Mouse (Mus musculus): ENCODE measurements at regions not wholly inside any gene's neighbourhood (a gene's known extent, or its start where the extent isn't known, plus 50 kb on each side); places are given as distances from the start of the nearest gene placed in this dataset.

GRCm38 (mm10) chr9:61089066-61089686 lies 283.0 kb upstream of the Tle3 start:
- DNase-seq: no peak
- no peak for ATAC-seq
- H3K4me3 ChIP-seq (ENCODE audit: low read depth, low read length): no peak overlapping the region

GRCm38 (mm10) chr9:61091036-61091435 lies 281.1 kb upstream of the Tle3 start:
- Histone ChIP-seq H3K27me3 (ENCODE audit: insufficient read depth, low read length) (no peaks in the 10 kb centered on the region), H3K27ac (ENCODE audit: low read depth, low read length) (no peak overlapping the region), H3K9me3 (ENCODE audit: low read length) (no peaks in the 10 kb centered on the region), H3K9ac (no peak overlapping the region), H3K4me2 (ENCODE audit: low read depth) (no peak overlapping the region), H3K36me3 (ENCODE audit: insufficient read depth) (no peaks in the 10 kb centered on the region), H3K4me1 (ENCODE audit: insufficient read depth) (peaks cover 12% of the 10 kb centered on the region; the same call in 1 of the 2 replicates), H3K4me3 (ENCODE audit: low read depth, low read length) (no peak overlapping the region)
- 98% methylated on average over 2 of the region's 2 CpGs for WGBS
- DNase-seq: no peak
- ATAC-seq: no peak
- no peak for TF ChIP-seq CTCF (IDR thresholded peaks at IDR 0.05; ENCODE audit: low read depth)

More at GRCm38 (mm10) chr9:61089066-61089686, 283.0 kb upstream of the Tle3 start:
- H3K36me3 ChIP-seq (ENCODE audit: insufficient read depth): no peaks in the 10 kb centered on the region
- H3K4me2 ChIP-seq (ENCODE audit: low read depth): no peak overlapping the region
- H3K9ac ChIP-seq: no peak overlapping the region
- peaks cover 8% of the 10 kb centered on the region; the same call in 1 of the 2 replicates for H3K4me1 ChIP-seq (ENCODE audit: insufficient read depth)
- H3K27ac ChIP-seq (ENCODE audit: low read depth, low read length): no peak overlapping the region
- no peaks in the 10 kb centered on the region for H3K9me3 ChIP-seq (ENCODE audit: low read length)
- no peaks in the 10 kb centered on the region; the same call in 1 of the 2 replicates for H3K27me3 ChIP-seq (ENCODE audit: insufficient read depth, low read length)
- WGBS: 77% methylated on average over 2 of the region's 2 CpGs
- TF ChIP-seq CTCF (IDR thresholded peaks at IDR 0.05; ENCODE audit: low read depth): no peak

DNA sequence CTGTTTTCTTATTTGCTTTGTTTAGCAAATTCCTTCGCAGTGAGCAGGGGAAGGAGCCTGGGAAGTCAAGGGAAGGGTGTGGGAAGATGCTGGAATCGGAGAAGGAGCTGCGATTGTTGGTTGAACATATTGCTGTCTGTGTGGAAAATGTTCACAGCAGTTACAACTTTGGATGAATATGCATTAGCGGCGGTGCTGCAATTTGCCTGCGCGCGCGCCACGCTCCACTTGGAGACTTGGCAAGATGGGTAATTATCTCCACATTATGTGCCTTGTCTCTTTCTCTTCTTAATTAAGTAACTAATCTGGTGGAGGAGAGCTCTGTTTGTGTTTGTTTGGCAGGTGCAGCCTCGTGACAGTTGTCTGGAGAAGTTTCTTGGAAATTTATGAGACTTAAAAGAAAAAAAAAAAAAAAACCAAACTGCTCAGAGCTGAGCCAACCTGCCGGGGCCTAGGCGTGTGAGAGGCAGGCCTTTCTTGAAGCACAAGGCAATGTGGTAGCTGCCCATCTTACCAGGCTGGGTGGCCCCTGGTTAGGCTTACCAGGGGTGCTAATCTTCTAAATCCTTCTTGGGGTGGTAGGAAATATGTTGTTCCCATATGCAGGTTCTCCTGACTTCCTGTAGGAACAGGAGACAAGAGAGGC lies 279.2 kb upstream of the Tle3 start:
- WGBS: 20% methylated on average over 13 of the region's 13 CpGs
- Histone ChIP-seq H3K36me3 (ENCODE audit: insufficient read depth) (no peaks in the 10 kb centered on the region), H3K9ac (no peak overlapping the region), H3K4me3 (ENCODE audit: low read depth, low read length) (no peak overlapping the region), H3K9me3 (ENCODE audit: low read length) (no peaks in the 10 kb centered on the region), H3K4me1 (ENCODE audit: insufficient read depth) (peaks cover 12% of the 10 kb centered on the region; the same call in 1 of the 2 replicates), H3K27ac (ENCODE audit: low read depth, low read length) (no peak overlapping the region), H3K4me2 (ENCODE audit: low read depth) (no peak overlapping the region), H3K27me3 (ENCODE audit: insufficient read depth, low read length) (no peaks in the 10 kb centered on the region)
- TF ChIP-seq CTCF (IDR thresholded peaks at IDR 0.05; ENCODE audit: low read depth): peak; percentile 12; the same call in 1 of the 2 replicates
- ATAC-seq (peak; percentile 85), DNase-seq (peak; percentile 88)

- WGBS: 50% methylated on average over 2 of the region's 2 CpGs
- DNase-seq: no peak
- H3K27me3 ChIP-seq (ENCODE audit: insufficient read depth, low read length): no peaks in the 10 kb centered on the region
- peaks cover 12% of the 10 kb centered on the region; the same call in 1 of the 2 replicates for H3K4me1 ChIP-seq (ENCODE audit: insufficient read depth)
- ATAC-seq: no peak
- no peak for TF ChIP-seq CTCF (IDR thresholded peaks at IDR 0.05; ENCODE audit: low read depth)
- no peaks in the 10 kb centered on the region for H3K9me3 ChIP-seq (ENCODE audit: low read length)
- H3K27ac ChIP-seq (ENCODE audit: low read depth, low read length): no peak overlapping the region
- H3K36me3 ChIP-seq (ENCODE audit: insufficient read depth): no peaks in the 10 kb centered on the region
- H3K9ac ChIP-seq: no peak overlapping the region
- no peak overlapping the region for H3K4me2 ChIP-seq (ENCODE audit: low read depth)
- H3K4me3 ChIP-seq (ENCODE audit: low read depth, low read length): no peak overlapping the region
Measured at GRCm38 (mm10) chr9:61095069-61095775, 276.9 kb upstream of the Tle3 start.

DNA sequence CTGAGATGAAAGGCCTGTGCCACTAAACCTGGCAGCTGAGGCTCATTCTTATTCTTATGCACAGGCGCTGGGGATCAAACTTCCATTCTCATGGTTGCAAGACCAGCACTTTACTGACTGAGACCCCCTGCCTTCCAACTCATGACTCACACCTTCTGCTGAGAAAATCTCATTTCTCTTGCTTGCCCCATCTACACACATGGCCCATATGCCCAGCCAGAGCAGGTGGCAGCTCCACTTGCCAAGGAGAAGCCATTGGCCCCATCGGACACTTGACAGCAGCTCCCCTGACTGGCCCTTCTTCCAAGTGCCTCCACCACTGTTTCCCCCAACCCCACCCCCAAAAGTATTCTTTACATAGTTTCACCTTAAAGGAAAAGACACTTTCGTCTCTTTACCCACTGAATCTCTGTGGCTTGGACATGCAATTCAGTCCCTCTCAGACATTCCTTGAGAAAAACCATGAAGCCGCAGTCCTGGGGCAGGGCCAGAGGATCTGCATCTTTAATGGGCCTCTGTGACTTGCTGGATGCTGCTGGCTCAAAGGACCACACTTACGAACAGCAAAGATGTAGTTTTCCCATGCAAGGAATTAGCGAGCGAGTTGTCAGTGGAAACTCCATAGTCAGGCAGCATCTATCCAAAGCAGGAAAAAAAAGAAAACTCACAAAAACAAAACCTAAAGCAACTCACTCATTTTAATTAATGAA lies 270.3 kb upstream of the Tle3 start:
- 0 out of 2 replicates have a peak, but pooled peaks have one; percentile 7 for TF ChIP-seq CTCF (IDR thresholded peaks at IDR 0.05; ENCODE audit: low read depth)
- H3K4me2 ChIP-seq (ENCODE audit: low read depth): peak overlapping the region; percentile 7; the same call in 1 of the 2 replicates
- peaks cover 3% of the 10 kb centered on the region; the same call in 1 of the 2 replicates for H3K27me3 ChIP-seq (ENCODE audit: insufficient read depth, low read length)
- no peak overlapping the region for H3K4me3 ChIP-seq (ENCODE audit: low read depth, low read length)
- peak; percentile 58 for DNase-seq
- H3K27ac ChIP-seq (ENCODE audit: low read depth, low read length): peak overlapping the region; percentile 40; the same call in 1 of the 2 replicates
- ATAC-seq: peak; percentile 58
- H3K4me1 ChIP-seq (ENCODE audit: insufficient read depth): 0 out of 2 replicates have a peak, but pooled peaks cover 8% of the 10 kb centered on the region
- no peaks in the 10 kb centered on the region for H3K9me3 ChIP-seq (ENCODE audit: low read length)
- no peak overlapping the region for H3K9ac ChIP-seq
- whole genome bisulfite sequencing: 20% methylated on average over 7 of the region's 7 CpGs
- H3K36me3 ChIP-seq (ENCODE audit: insufficient read depth): no peaks in the 10 kb centered on the region

Measured in forebrain, postnatal 0 days (tissue).